Mouse (Mus musculus): ENCODE measurements around the gene Hoxd4. TPM values are rescaled to one million over a fixed set of nuclear protein-coding genes. Genes with fewer than 3 reads are reported as not detected.

The Hoxd4 gene
- total RNA-seq, 2 experiments from 2014 or later, result not detected

GRCm38 (mm10) chr2:74676376-74677052 is 35.2 kb upstream of the Hoxd4 start:
- intact Hi-C loops (cut with DNase I), result no loop called here
- no peak for DNase-seq (ENCODE audit: low spot score in 2 of 2)

- no peak for DNase-seq (ENCODE audit: low spot score in 2 of 2)
- intact Hi-C loops (cut with DNase I), result no loop called here
Observed at GRCm38 (mm10) chr2:74677106-74677505, 34.6 kb upstream of the Hoxd4 start.

- no peak for DNase-seq (ENCODE audit: low spot score in 2 of 2)
- intact Hi-C loops (cut with DNase I), result no loop called here
Observed at GRCm38 (mm10) chr2:74678891-74679595, 32.7 kb upstream of the Hoxd4 start, which contains the start of gene Hoxd11. TSS of gene Hoxd11 (plus strand) at chr2:74679557.

GRCm38 (mm10) chr2:74679596-74679971 is 32.1 kb upstream of the Hoxd4 start:
- intact Hi-C loops (cut with DNase I), result no loop called here

GRCm38 (mm10) chr2:74679980-74680379 is 31.7 kb upstream of the Hoxd4 start:
- intact Hi-C loops (cut with DNase I), result no loop called here

More at GRCm38 (mm10) chr2:74679596-74679971, 32.1 kb upstream of the Hoxd4 start:
- DNase-seq (ENCODE audit: low spot score in 2 of 2), result no peak

GRCm38 (mm10) chr2:74680561-74681398 is 30.9 kb upstream of the Hoxd4 start:
- DNase-seq (ENCODE audit: low spot score in 2 of 2), result no peak
- intact Hi-C loops (cut with DNase I), result no loop called here

More at GRCm38 (mm10) chr2:74679980-74680379, 31.7 kb upstream of the Hoxd4 start:
- no peak for DNase-seq (ENCODE audit: low spot score in 2 of 2)

- no peak for DNase-seq (ENCODE audit: low spot score in 2 of 2)
- intact Hi-C loops (cut with DNase I), result no loop called here
Observed at GRCm38 (mm10) chr2:74681594-74682531, 29.9 kb upstream of the Hoxd4 start.

GRCm38 (mm10) chr2:74682796-74683195 is 28.9 kb upstream of the Hoxd4 start:
- DNase-seq (ENCODE audit: low spot score in 2 of 2), result no peak
- intact Hi-C loops (cut with DNase I), result no loop called here

- DNase-seq (ENCODE audit: low spot score in 2 of 2), result no peak
Observed at GRCm38 (mm10) chr2:74683471-74683951, 28.2 kb upstream of the Hoxd4 start.

GRCm38 (mm10) chr2:74684106-74684505 is 27.6 kb upstream of the Hoxd4 start:
- no peak for DNase-seq (ENCODE audit: low spot score in 2 of 2)
- intact Hi-C loops (cut with DNase I), result no loop called here

More at GRCm38 (mm10) chr2:74683471-74683951, 28.2 kb upstream of the Hoxd4 start:
- intact Hi-C loops (cut with DNase I), result no loop called here

GRCm38 (mm10) chr2:74685059-74685603 is 26.6 kb upstream of the Hoxd4 start:
- intact Hi-C loops (cut with DNase I), result no loop called here
- DNase-seq (ENCODE audit: low spot score in 2 of 2), result no peak

- peak; percentile 50 to 58 for DNase-seq (ENCODE audit: low spot score in 2 of 2)
- intact Hi-C loops (cut with DNase I), result no loop called here
Observed at GRCm38 (mm10) chr2:74686301-74686987, 25.3 kb upstream of the Hoxd4 start.

GRCm38 (mm10) chr2:74686988-74687697 is 24.6 kb upstream of the Hoxd4 start:
- DNase-seq (ENCODE audit: low spot score in 2 of 2), result no peak
- intact Hi-C loops (cut with DNase I), result no loop called here

GRCm38 (mm10) chr2:74687698-74688555 is 23.8 kb upstream of the Hoxd4 start:
- DNase-seq (ENCODE audit: low spot score in 2 of 2), result no peak
- intact Hi-C loops (cut with DNase I), result no loop called here

GRCm38 (mm10) chr2:74688795-74689573 is 22.7 kb upstream of the Hoxd4 start:
- no peak for DNase-seq (ENCODE audit: low spot score in 2 of 2)
- intact Hi-C loops (cut with DNase I), result no loop called here
